In the genomic region with DNA sequence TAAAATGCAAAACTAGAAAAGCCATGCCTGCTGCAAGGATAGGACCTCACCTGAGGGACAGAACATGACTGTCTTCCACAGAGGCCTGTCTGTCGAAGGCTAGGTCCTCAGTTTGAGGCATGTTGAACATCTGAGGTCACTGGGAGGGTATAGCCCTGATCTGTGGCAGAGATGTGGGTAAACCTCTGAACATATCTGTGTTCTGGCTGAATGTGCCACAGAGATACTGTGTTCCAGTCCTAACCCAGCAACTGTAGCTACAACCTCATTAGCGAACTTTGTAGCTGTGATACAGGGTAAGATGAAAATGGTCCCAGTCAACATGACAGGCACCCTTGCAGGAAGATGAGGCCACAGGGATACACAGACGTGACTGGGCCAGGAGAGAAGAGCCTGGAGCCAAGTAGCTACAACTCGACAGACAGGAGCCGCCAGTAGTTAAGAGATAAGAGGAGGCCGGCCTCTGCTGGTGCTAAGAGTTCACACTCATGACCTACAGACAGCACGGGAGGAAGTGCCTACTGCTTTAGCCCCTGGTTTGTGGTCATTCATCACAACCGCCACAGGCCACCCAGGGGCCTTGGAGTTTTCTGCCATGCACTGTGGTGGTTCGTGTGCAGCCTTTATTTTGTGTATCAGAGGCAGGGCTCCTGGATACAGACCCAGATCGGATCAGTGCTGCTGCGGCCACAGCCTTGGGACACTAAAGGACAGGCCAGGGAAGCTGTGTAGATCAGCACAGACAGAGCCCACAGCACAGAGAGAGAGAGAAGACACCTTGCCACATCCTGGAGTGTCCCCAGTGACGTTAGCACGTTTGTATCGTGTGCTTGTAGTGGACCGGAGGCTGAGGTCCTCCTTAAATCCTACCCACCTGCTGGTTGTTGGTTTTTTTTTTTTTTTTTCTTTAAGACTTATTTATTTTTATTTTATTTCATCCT, we compare ENCODE assay signal across 17 mouse cellular contexts. TPM values are rescaled to one million over a fixed set of nuclear protein-coding genes. Genes with fewer than 3 reads are reported as not detected.
DNase-seq lines count a peak whose midpoint lies in the region; ATAC-seq and TF ChIP-seq lines count a peak whose summit lies in the region.
"Had no signal": no experiment of that assay in that cellular context is flagged by ENCODE, and none has a peak within 500 bp of the region (broad histone marks: within the 10 kb centered on the region; RNA-seq: fewer than 3 reads in every experiment).

No protein-coding gene starts in this region.

- H3K9me3 ChIP-seq in heart, embryonic 10.5 days, result no peaks in the 10 kb centered on the region
- H3K9me3 ChIP-seq in liver, postnatal 0 days (ENCODE audit: low read length), result no peaks in the 10 kb centered on the region
- H3K9me3 ChIP-seq: forebrain, embryonic 10.5 days; hindbrain, embryonic 13.5 days had no signal

- peak; percentile 83 for TF ChIP-seq EP300 in liver, postnatal 0 days (IDR thresholded peaks at IDR 0.05; ENCODE audit: low read depth)

- 0 out of 2 replicates have a peak overlapping the region, but pooled peaks have one; percentile 7 for H3K4me2 ChIP-seq in liver, postnatal 0 days (ENCODE audit: low read depth, low read length)
- H3K4me2 ChIP-seq: hindbrain, embryonic 13.5 days had no signal

- H3K36me3 ChIP-seq in heart, embryonic 10.5 days, result no peaks in the 10 kb centered on the region
- H3K36me3 ChIP-seq in liver, postnatal 0 days (replicated peaks; ENCODE audit: insufficient read depth, low read length), result no peaks in the 10 kb centered on the region
- H3K36me3 ChIP-seq: forebrain, embryonic 10.5 days; hindbrain, embryonic 13.5 days had no signal

- 14% methylated on average over 15 of the region's 15 CpGs for WGBS in heart, embryonic 10.5 days
- WGBS in liver, postnatal 0 days (ENCODE audit: insufficient replicate concordance), result 21% methylated on average over 15 of the region's 15 CpGs

- no peak for DNase-seq in heart, embryonic 10.5 days (ENCODE audit: low spot score)
- no peak for DNase-seq in heart, postnatal 36 days
- peak; percentile 6 for DNase-seq in thymus, postnatal 4 days
- DNase-seq in thymus, postnatal 14 days, result no peak
- DNase-seq in liver, postnatal 0 days, result no peak
- DNase-seq in yolk sac, embryonic 10.5 days (ENCODE audit: low spot score), result peak; percentile 43
- no peak for DNase-seq in thymus, postnatal 25 days
- DNase-seq in gastrocnemius, adult 2 months, result no peak
- DNase-seq: kidney, adult 8-10 months; left cerebral cortex, postnatal 4 days; retina, postnatal 1 day; thymus, adult 18-20 months had no signal

- ATAC-seq in liver, postnatal 0 days, result peak; percentile 72
- ATAC-seq: lung, postnatal 0 days had no signal

- TF ChIP-seq CTCF in liver, postnatal 0 days (IDR thresholded peaks at IDR 0.05; ENCODE audit: low read depth), result peak; percentile 24; the same call in 1 of the 2 replicates
- TF ChIP-seq CTCF in gastrocnemius, adult 2 months (IDR thresholded peaks at IDR 0.05), result no peak

- H3K27me3 ChIP-seq in heart, embryonic 10.5 days (ENCODE audit: insufficient read depth, poor library complexity, severe bottlenecking), result peaks cover 19% of the 10 kb centered on the region
- no peaks in the 10 kb centered on the region for H3K27me3 ChIP-seq in liver, postnatal 0 days (ENCODE audit: insufficient read depth, low read length)

- no peak overlapping the region; the same call in 1 of the 2 replicates for H3K4me3 ChIP-seq in heart, embryonic 10.5 days
- H3K4me3 ChIP-seq in liver, postnatal 0 days (ENCODE audit: low read depth, low read length), result no peak overlapping the region
- H3K4me3 ChIP-seq in gastrocnemius, adult 2 months, result no peak overlapping the region
- H3K4me3 ChIP-seq: forebrain, embryonic 10.5 days; hindbrain, embryonic 13.5 days had no signal

- H3K4me1 ChIP-seq in heart, embryonic 10.5 days, result peaks cover 53% of the 10 kb centered on the region
- peaks cover 29% of the 10 kb centered on the region for H3K4me1 ChIP-seq in liver, postnatal 0 days (ENCODE audit: insufficient read depth)

- no peak overlapping the region for H3K9ac ChIP-seq in liver, postnatal 0 days (replicated peaks)
- H3K9ac ChIP-seq: hindbrain, embryonic 13.5 days had no signal

- peak overlapping the region; percentile 77 for H3K27ac ChIP-seq in heart, embryonic 10.5 days
- H3K27ac ChIP-seq in liver, postnatal 0 days (ENCODE audit: low read depth), result no peak overlapping the region
- H3K27ac ChIP-seq in gastrocnemius, adult 2 months, result no peak overlapping the region
- H3K27ac ChIP-seq: forebrain, embryonic 10.5 days; hindbrain, embryonic 13.5 days had no signal

- intact Hi-C loops in heart, postnatal 36 days (cut with DNase I), result no loop called here
- intact Hi-C loops in gastrocnemius, adult 2 months (cut with DNase I), result no loop called here

RNA-seq across cellular contexts. Expression of a gene that starts 10.9 kb away (rescaled TPM):
- not detected in 2 replicates for polyA plus RNA-seq in heart, embryonic 10.5 days (2016; fragmentation: Nextera tagmentation; extraction: Ambion mirVana)
- not detected for total RNA-seq in heart, postnatal 36 days (2021)
- not detected in 2 replicates for polyA plus RNA-seq in liver, postnatal 0 days (2015; fragmentation: Nextera tagmentation; extraction: Ambion mirVana)
- total RNA-seq in gastrocnemius, adult 2 months (2021), result not detected
- total RNA-seq: ES-E14 had no signal
- polyA plus RNA-seq: forebrain, embryonic 10.5 days; hindbrain, embryonic 13.5 days; lung, postnatal 0 days; spleen, adult 2 months had no signal

RNA-seq across cellular contexts. Expression of a gene that starts 26.8 kb away (rescaled TPM):
- polyA plus RNA-seq in heart, embryonic 10.5 days (2016; fragmentation: Nextera tagmentation; extraction: Ambion mirVana), result 47.4 and 51.0 TPM in 2 replicates
- total RNA-seq in heart, postnatal 36 days (2021), result 10 to 100 TPM; 21.4 to 23.0 TPM
- 12.8 and 15.6 TPM in 2 replicates for polyA plus RNA-seq in liver, postnatal 0 days (2015; fragmentation: Nextera tagmentation; extraction: Ambion mirVana)
- 10 to 100 TPM; 26.7 to 26.8 TPM for total RNA-seq in gastrocnemius, adult 2 months (2021)

Comparison
In these comparisons a context has a peak if more than half of its experiments do, and no peak if none do; other contexts are left out.
1. DNase-seq: peak in thymus, postnatal 4 days (single experiment) and yolk sac, embryonic 10.5 days (single experiment); none in heart, embryonic 10.5 days (single experiment), heart, postnatal 36 days (0 of 2), thymus, postnatal 14 days (single experiment), liver, postnatal 0 days (single experiment), thymus, postnatal 25 days (single experiment) and gastrocnemius, adult 2 months (single experiment).